Mouse (Mus musculus) thymus, postnatal 4 days (tissue): ENCODE results near the gene Cxcr1.
"Not testable (repeated sequence)": the region's sequence is repeated elsewhere in the genome, so short reads cannot be mapped to it uniquely, and the experiment has no call there.

Experiments used
- DNase-seq: peaks from one replicate; pipeline ENCODE4 v3.0.0; 2021

The Cxcr1 gene

GRCm38 (mm10) chr1:74195961-74196360, 1.5 kb upstream of the Cxcr1 start:
- peak; percentile 60 for DNase-seq

- no peak for DNase-seq
These were observed 1.7 kb downstream of the Cxcr1 start for GRCm38 (mm10) chr1:74192711-74193110.

GRCm38 (mm10) chr1:74190471-74190870, 4.0 kb downstream of the Cxcr1 start:
- DNase-seq, result no peak

GRCm38 (mm10) chr1:74183006-74183405, 11.4 kb downstream of the Cxcr1 start:
- no peak for DNase-seq

- DNase-seq, result no peak
These were observed 13.0 kb downstream of the Cxcr1 start for GRCm38 (mm10) chr1:74181462-74181861.

- DNase-seq, result no peak
These were observed 14.6 kb downstream of the Cxcr1 start for GRCm38 (mm10) chr1:74179624-74180408.

- DNase-seq, result no peak
These were observed 15.8 kb downstream of the Cxcr1 start for GRCm38 (mm10) chr1:74178618-74179017.

- no peak for DNase-seq
These were observed 18.7 kb downstream of the Cxcr1 start for GRCm38 (mm10) chr1:74175731-74176130.

- no peak for DNase-seq
These were observed 21.7 kb downstream of the Cxcr1 start for GRCm38 (mm10) chr1:74172722-74173121.

- DNase-seq, result no peak
These were observed 24.7 kb downstream of the Cxcr1 start for GRCm38 (mm10) chr1:74169721-74170120.

- DNase-seq, result no peak
These were observed 27.3 kb downstream of the Cxcr1 start for GRCm38 (mm10) chr1:74167136-74167535.

- no peak for DNase-seq
These were observed 34.4 kb downstream of the Cxcr1 start for GRCm38 (mm10) chr1:74160036-74160435.

- not testable (repeated sequence) for DNase-seq
These were observed 34.8 kb downstream of the Cxcr1 start for GRCm38 (mm10) chr1:74159613-74160012.

- no peak for DNase-seq
These were observed 38.0 kb downstream of the Cxcr1 start for GRCm38 (mm10) chr1:74156381-74156910.

GRCm38 (mm10) chr1:74155435-74156012, 38.9 kb downstream of the Cxcr1 start:
- DNase-seq, result peak; percentile 20

GRCm38 (mm10) chr1:74153461-74154184, 40.8 kb downstream of the Cxcr1 start, which contains the start of gene Cxcr2:
Cxcr2 (plus strand) TSS chr1:74153989.
- peak; percentile 57 for DNase-seq

GRCm38 (mm10) chr1:74151091-74151490, 43.3 kb downstream of the Cxcr1 start:
- DNase-seq, result no peak

- no peak for DNase-seq
These were observed 44.3 kb downstream of the Cxcr1 start for GRCm38 (mm10) chr1:74150101-74150500.

GRCm38 (mm10) chr1:74149106-74149885, 45.1 kb downstream of the Cxcr1 start:
- DNase-seq, result no peak
